Mouse (Mus musculus) limb, embryonic 15.5 days (tissue): ENCODE data around the gene Skp1a. TPM values are rescaled to one million over a fixed set of nuclear protein-coding genes. Genes with fewer than 3 reads are reported as not detected.

Experiments used
- ATAC-seq: fragments of 200-750 bp; cut with Nextera tagmentation; 2 replicates; pipeline ENCODE4 v1.8.0; 2017; ENCODE audit warnings: low read depth, moderate TSS enrichment; ENCODE audit not compliant: insufficient number of reproducible peaks, low FRiP score, low TSS enrichment
- H3K27ac ChIP-seq: fragments of 300-500 bp; sonication (generic); 2 replicates; pipeline ENCODE4 v1.5.1; 2015; ENCODE audit warnings: moderate library complexity, mild to moderate bottlenecking, inconsistent platforms
- H3K27me3 ChIP-seq: fragments of 300-500 bp; sonication (generic); 2 replicates; pipeline ENCODE4 v1.6.1; 2015; ENCODE audit warnings: inconsistent platforms
- H3K36me3 ChIP-seq: fragments of 300-500 bp; sonication (generic); 2 replicates; pipeline ENCODE4 v1.6.1; 2015; ENCODE audit warnings: inconsistent platforms
- H3K4me1 ChIP-seq: fragments of 300-500 bp; sonication (generic); 2 replicates; pipeline ENCODE4 v1.6.1; 2015; ENCODE audit warnings: inconsistent platforms
- H3K4me2 ChIP-seq: fragments of 300-500 bp; sonication (generic); 2 replicates; pipeline ENCODE4 v1.6.1; 2015; ENCODE audit warnings: mild to moderate bottlenecking, inconsistent platforms
- H3K4me3 ChIP-seq: fragments of 300-500 bp; sonication (generic); 2 replicates; pipeline ENCODE4 v1.5.1; 2015; ENCODE audit warnings: mild to moderate bottlenecking, inconsistent platforms
- H3K9ac ChIP-seq: fragments of 300-500 bp; sonication (generic); 2 replicates; pipeline ENCODE4 v1.6.1; 2015; ENCODE audit warnings: inconsistent platforms
- H3K9me3 ChIP-seq: fragments of 300-500 bp; sonication (generic); 2 replicates; pipeline ENCODE4 v1.6.1; 2016; ENCODE audit warnings: inconsistent platforms
- WGBS: fragments of 180-500 bp; shearing (Covaris S2); methylation state at CpG from one replicate; pipeline ENCODE4 v1.1.7; 2015; 5-methylcytosine and 5-hydroxymethylcytosine counted together
- polyA plus RNA-seq: library from polyadenylated mRNA; unstranded; fragments of >200 nt; fragmentation: Nextera tagmentation; extraction: Ambion mirVana; gene quantifications from 2 replicates; pipeline ENCODE4 v1.2.1, GENCODE M21; 2015

Skp1a gene
- polyA plus RNA-seq, 1 experiment from 2014 or later: 744 TPM

DNA sequence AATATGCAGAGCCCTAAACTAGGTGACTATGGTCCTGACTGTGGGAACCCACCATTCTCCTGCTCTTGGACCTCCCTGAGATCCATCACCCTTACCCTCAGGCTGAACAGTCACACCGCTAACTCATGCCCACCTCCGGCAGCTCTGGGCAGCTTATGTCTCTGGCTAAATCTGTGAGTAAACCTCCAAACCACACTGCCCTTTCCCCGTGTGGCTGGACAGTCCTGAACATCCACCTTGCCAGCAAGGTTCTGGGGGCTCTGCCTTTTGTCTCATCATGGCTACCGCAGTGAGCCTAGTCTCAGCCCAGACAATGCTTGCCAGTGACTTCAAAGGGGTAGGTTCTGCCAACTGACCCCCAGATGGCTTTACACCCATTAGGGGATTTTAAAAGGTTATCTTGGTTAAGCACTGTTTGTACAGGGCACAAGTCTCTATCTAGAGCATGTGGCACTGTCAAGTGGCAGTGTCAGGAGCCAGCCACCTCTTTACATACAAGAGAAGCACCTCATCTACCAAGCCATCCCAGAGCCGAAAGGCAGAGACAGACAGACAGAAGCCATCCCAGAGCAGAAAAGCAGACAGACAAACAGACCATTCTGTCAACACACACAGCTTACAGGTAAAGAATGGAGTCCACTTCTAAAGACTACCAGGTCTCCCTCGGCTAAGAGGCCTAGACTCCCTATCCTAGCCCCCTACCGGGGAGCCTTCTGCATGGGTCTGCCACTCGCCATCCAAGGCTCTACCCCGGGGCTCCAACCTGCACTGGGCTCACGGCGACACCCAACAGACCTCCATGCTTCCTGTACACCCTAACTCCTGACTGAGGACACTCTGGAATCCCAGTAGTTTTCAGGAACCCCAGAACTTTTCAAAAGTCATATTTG, 49.0 kb downstream of the Skp1a start:
- Histone ChIP-seq H3K4me1 (peaks cover 29% of the 10 kb centered on the region), H3K4me3 (no peak overlapping the region), H3K4me2 (no peak overlapping the region), H3K9me3 (no peaks in the 10 kb centered on the region), H3K27me3 (peaks cover 44% of the 10 kb centered on the region), H3K27ac (no peak overlapping the region), H3K36me3 (0 out of 2 replicates have a peak, but pooled peaks cover 2% of the 10 kb centered on the region), H3K9ac (no peak overlapping the region)
- WGBS: 89% methylated on average over 11 of the region's 11 CpGs
- no peak for ATAC-seq

- 65% methylated on average over 19 of the region's 19 CpGs for WGBS
- Histone ChIP-seq H3K4me2 (peak overlapping the region; percentile 95), H3K27me3 (peaks cover 53% of the 10 kb centered on the region), H3K36me3 (0 out of 2 replicates have a peak, but pooled peaks cover 2% of the 10 kb centered on the region), H3K4me3 (peak overlapping the region; percentile 65), H3K9ac (no peak overlapping the region), H3K9me3 (no peaks in the 10 kb centered on the region), H3K27ac (no peak overlapping the region), H3K4me1 (peaks cover 38% of the 10 kb centered on the region)
- ATAC-seq: no peak
Measured at GRCm38 (mm10) chr11:52281568-52282328, 50.0 kb downstream of the Skp1a start.

DNA sequence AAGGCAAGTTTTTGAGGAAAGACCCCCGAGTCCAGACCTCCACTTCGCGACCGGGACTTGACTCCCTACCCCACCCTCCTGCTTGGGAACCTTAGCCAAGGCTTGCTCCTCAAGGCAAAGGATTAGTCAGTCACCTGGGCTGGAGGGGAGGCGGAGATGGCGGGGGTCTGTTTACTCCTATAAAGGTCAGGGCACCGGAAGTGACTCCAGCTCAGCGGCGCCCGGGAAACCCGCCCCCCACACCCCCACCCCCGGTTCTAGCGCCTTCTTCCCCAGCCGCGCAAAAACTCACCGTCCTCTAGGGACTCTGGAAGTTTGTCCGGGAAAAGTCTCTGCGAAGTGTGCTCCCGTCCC, 50.6 kb downstream of the Skp1a start:
- peak overlapping the region; percentile 65 for H3K4me3 ChIP-seq
- H3K27ac ChIP-seq: no peak overlapping the region
- no peaks in the 10 kb centered on the region for H3K9me3 ChIP-seq
- no peak for ATAC-seq
- H3K4me2 ChIP-seq: peak overlapping the region; percentile 95
- H3K27me3 ChIP-seq: peaks cover 53% of the 10 kb centered on the region
- under 1% methylated on average over 19 of the region's 19 CpGs for WGBS
- peaks cover 41% of the 10 kb centered on the region for H3K4me1 ChIP-seq
- H3K36me3 ChIP-seq: 0 out of 2 replicates have a peak, but pooled peaks cover 2% of the 10 kb centered on the region
- peak overlapping the region; percentile 55 for H3K9ac ChIP-seq

GRCm38 (mm10) chr11:52282774-52283595, 51.2 kb downstream of the Skp1a start, which contains the start of gene Tcf7:
Tcf7 (minus strand) TSS chr11:52283014.
- Histone ChIP-seq H3K4me2 (peak within 1 kb of the TSS; percentile 95), H3K36me3 (0 out of 2 replicates have a peak, but pooled peaks cover 2% of the 10 kb centered on the region), H3K27me3 (peaks cover 53% of the 10 kb centered on the region), H3K4me1 (peaks cover 41% of the 10 kb centered on the region), H3K9ac (peak within 1 kb of the TSS; percentile 55), H3K9me3 (no peaks in the 10 kb centered on the region), H3K27ac (no peak within 1 kb of the TSS), H3K4me3 (peak within 1 kb of the TSS; percentile 65)
- peak; percentile 42; the same call in 1 of the 2 replicates for ATAC-seq
- WGBS: under 1% methylated on average over 78 of the region's 97 CpGs

GRCm38 (mm10) chr11:52283596-52284571, 52.1 kb downstream of the Skp1a start:
- 0 out of 2 replicates have a peak, but pooled peaks cover under 1% of the 10 kb centered on the region for H3K36me3 ChIP-seq
- peaks cover 41% of the 10 kb centered on the region for H3K4me1 ChIP-seq
- H3K27me3 ChIP-seq: peaks cover 53% of the 10 kb centered on the region
- H3K27ac ChIP-seq: no peak overlapping the region
- ATAC-seq: no peak
- peak overlapping the region; percentile 95 for H3K4me2 ChIP-seq
- H3K9me3 ChIP-seq: no peaks in the 10 kb centered on the region
- H3K4me3 ChIP-seq: peak overlapping the region; percentile 65
- H3K9ac ChIP-seq: no peak overlapping the region
- 8% methylated on average over 44 of the region's 44 CpGs for WGBS

GRCm38 (mm10) chr11:52286301-52286957, 54.6 kb downstream of the Skp1a start:
- no peak overlapping the region for H3K4me3 ChIP-seq
- H3K4me2 ChIP-seq: no peak overlapping the region
- peaks cover 45% of the 10 kb centered on the region for H3K27me3 ChIP-seq
- 34% methylated on average over 16 of the region's 16 CpGs for WGBS
- peaks cover 41% of the 10 kb centered on the region for H3K4me1 ChIP-seq
- no peak overlapping the region for H3K27ac ChIP-seq
- no peaks in the 10 kb centered on the region for H3K9me3 ChIP-seq
- ATAC-seq: no peak
- no peaks in the 10 kb centered on the region for H3K36me3 ChIP-seq
- H3K9ac ChIP-seq: no peak overlapping the region

- no peak overlapping the region for H3K9ac ChIP-seq
- no peak overlapping the region for H3K27ac ChIP-seq
Measured at GRCm38 (mm10) chr11:52286958-52287305, 55.1 kb downstream of the Skp1a start.

DNA sequence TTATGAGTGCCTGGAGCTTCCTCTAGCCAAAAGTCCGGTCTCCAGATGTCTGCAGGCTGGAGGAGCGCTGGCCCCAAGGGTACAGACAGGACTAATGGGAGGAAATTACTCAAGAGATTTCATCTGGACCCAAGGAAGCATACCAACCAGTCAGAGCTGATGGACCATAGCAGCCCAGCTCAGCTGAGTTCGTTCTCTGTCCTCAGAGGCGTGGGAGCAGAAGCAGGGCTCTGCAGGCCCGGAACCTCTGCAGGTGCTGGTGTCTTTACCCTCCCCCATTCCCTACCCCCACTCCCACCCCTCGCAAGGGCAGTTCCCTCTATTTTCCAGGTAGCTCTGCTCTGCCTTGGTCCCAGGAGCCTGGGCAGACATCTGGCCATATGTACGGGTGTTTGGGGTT, 60.6 kb downstream of the Skp1a start:
- no peak for ATAC-seq
- no peaks in the 10 kb centered on the region for H3K27me3 ChIP-seq
- H3K9me3 ChIP-seq: no peaks in the 10 kb centered on the region
- WGBS: 67% methylated on average over 7 of the region's 7 CpGs
- H3K4me1 ChIP-seq: no peaks in the 10 kb centered on the region
- no peak overlapping the region for H3K9ac ChIP-seq
- no peak overlapping the region for H3K4me3 ChIP-seq
- no peak overlapping the region for H3K27ac ChIP-seq
- no peaks in the 10 kb centered on the region for H3K36me3 ChIP-seq
- H3K4me2 ChIP-seq: no peak overlapping the region

More at GRCm38 (mm10) chr11:52286958-52287305, 55.1 kb downstream of the Skp1a start:
- Histone ChIP-seq H3K27me3 (peaks cover 40% of the 10 kb centered on the region), H3K9me3 (no peaks in the 10 kb centered on the region), H3K4me1 (peaks cover 38% of the 10 kb centered on the region), H3K4me3 (no peak overlapping the region), H3K4me2 (no peak overlapping the region), H3K36me3 (no peaks in the 10 kb centered on the region)
- 9% methylated on average over 4 of the region's 4 CpGs for WGBS
- no peak for ATAC-seq

DNA sequence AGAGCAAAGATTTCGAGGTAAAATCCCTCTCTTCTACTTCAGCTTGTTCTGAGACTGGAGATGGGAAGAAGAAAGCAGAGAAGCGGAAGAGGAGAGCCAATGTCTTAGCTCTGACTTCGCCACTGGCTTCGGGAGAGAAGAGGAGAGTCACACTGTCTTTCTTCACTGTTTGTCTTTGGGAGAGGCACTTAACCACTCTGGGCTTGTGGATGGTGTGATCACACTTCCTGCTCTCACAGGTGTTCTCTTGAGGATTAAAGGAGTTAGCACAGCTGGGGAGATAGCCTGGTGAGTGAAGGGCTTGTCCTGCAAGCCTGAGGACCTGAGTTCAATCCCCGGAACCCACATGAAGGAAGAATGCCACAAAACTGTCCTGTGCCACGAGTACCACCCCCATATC, 61.1 kb downstream of the Skp1a start:
- no peak overlapping the region for H3K9ac ChIP-seq
- WGBS: 79% methylated on average over 6 of the region's 6 CpGs
- no peaks in the 10 kb centered on the region for H3K27me3 ChIP-seq
- H3K4me1 ChIP-seq: no peaks in the 10 kb centered on the region
- no peak for ATAC-seq
- H3K4me2 ChIP-seq: no peak overlapping the region
- H3K36me3 ChIP-seq: no peaks in the 10 kb centered on the region
- no peak overlapping the region for H3K4me3 ChIP-seq
- no peaks in the 10 kb centered on the region for H3K9me3 ChIP-seq
- no peak overlapping the region for H3K27ac ChIP-seq

- no peaks in the 10 kb centered on the region for H3K27me3 ChIP-seq
- no peak overlapping the region for H3K4me3 ChIP-seq
- H3K9me3 ChIP-seq: no peaks in the 10 kb centered on the region
- H3K4me2 ChIP-seq: no peak overlapping the region
- no peaks in the 10 kb centered on the region for H3K36me3 ChIP-seq
- ATAC-seq: no peak
- 80% methylated on average over 9 of the region's 9 CpGs for WGBS
- no peaks in the 10 kb centered on the region for H3K4me1 ChIP-seq
- no peak overlapping the region for H3K9ac ChIP-seq
- H3K27ac ChIP-seq: no peak overlapping the region
Measured at GRCm38 (mm10) chr11:52294103-52294502, 62.3 kb downstream of the Skp1a start.
